Mouse (Mus musculus) c-Kit-positive CD71-positive TER-119-positive erythroid progenitor cells, embryonic 14.5 days (primary cell): ENCODE data around the gene Bag3.

ENCODE experiments used
- DNase-seq: peaks from one replicate; pipeline ENCODE4 v3.0.0-alpha.2; 2013; ENCODE audit warnings: low spot score

Bag3 gene

DNA sequence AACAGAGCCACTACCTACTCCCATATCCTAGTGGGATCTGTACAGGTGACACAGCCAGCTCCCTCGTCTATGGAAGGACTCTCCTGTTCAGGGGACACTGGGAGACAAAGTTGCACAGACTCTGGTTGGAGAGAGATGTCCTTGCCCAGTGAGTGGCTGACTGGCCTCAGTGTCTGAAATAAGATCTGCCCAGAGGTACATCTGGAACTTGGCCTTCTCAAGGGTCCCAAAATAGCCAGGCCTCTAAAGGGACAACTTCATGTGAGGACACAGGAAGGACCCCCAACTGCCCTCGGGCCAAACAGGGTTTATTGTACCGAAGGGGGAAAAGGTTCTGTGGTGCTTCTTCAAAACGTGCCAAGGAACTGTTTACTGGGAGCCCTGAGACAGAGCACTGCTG, 14.8 kb downstream of the Bag3 start:
- DNase-seq: no peak

DNA sequence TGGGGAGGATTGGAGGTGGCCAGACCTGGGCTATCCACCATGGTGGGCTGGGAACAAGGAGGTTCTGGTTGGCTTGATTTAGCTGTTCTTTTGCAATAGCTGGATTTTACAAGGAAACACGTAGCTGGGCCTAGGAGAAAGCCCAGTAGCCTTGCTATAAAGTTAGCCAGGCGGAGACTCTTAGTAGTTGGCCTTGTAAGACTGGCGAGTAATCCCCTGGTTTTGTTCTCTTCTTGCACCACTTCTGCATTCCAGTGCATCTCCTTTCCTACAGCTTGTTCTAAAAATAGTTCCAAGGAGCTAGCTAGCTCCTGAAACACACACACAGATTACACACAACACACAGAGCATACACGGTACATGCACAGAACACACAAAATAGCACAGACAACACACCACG, 15.4 kb downstream of the Bag3 start:
- DNase-seq: no peak

DNA sequence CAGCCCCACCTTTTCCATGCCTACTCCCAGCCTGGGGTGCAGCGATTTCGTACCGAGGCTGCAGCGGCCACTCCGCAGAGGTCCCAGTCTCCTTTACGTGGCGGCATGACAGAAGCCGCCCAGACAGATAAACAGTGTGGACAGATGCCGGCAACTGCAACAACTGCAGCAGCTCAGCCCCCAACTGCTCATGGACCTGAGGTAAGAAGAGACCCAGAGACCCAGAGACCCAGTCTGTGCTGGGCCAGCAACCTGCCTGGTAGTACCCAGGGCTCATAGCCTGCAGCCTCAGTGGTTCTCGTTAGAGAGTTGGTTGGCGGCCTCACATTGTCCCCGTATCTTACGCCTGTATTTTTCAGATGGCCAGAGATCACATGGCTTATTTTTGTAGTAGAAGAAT, 16.7 kb downstream of the Bag3 start:
- DNase-seq: no peak

- DNase-seq: no peak
Measured at GRCm38 (mm10) chr7:128540734-128541133, 17.3 kb downstream of the Bag3 start.

- DNase-seq: no peak
Measured at GRCm38 (mm10) chr7:128541186-128541585, 17.8 kb downstream of the Bag3 start.

DNA sequence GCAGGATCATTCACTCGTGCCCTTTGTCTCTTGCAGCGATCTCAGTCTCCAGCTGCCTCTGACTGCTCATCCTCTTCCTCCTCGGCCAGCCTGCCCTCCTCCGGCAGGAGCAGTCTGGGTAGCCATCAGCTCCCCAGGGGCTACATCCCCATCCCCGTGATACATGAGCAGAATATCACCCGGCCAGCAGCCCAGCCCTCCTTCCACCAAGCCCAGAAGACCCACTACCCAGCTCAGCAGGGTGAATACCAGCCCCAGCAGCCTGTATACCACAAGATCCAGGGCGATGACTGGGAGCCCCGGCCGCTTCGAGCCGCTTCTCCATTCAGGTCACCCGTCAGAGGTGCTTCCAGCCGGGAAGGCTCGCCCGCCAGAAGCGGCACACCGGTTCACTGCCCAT, 18.4 kb downstream of the Bag3 start:
- DNase-seq: no peak

DNA sequence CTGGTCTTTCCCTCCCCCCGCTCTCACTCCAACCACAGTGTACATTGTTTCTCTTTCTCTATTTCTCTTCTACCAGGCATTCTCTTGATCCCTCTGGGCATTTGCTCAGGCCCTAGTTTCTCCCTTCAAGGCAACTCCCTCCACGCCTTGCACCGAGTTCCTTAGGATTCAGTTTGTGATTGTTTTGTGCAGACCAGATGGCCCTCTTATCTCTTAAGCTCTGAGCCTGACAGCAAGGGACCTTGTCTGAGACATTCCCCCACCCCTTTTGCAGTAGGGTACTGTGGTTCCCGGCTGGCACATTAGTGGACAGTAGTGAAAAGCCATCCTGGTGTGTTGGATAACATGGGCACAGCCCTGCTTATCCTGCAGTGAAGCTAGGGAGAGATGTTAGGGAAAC, 19.1 kb downstream of the Bag3 start:
- DNase-seq: no peak

GRCm38 (mm10) chr7:128543148-128543855, 19.9 kb downstream of the Bag3 start:
- no peak for DNase-seq

DNA sequence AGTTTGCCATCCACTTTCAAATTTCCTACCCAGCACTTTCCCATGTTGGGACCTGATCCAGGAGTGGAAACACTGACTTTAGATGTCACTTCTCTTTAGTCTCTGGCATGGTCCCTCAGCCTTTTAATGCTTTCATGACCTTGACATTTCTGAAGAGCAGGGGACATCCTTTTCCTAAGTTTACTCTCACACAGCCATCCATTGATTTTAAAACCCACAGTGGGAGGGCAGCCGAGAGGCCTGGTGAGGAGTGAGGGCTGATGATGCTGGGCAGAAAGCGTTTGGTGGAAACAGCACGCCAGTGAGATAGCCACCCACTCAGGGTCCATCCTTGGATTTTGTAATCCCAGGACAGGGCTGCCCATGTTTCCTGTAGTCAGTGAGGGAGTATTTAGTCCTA, 20.5 kb downstream of the Bag3 start:
- DNase-seq: no peak

GRCm38 (mm10) chr7:128544566-128545262, 21.3 kb downstream of the Bag3 start:
- DNase-seq: no peak

GRCm38 (mm10) chr7:128546031-128546430, 22.6 kb downstream of the Bag3 start:
- DNase-seq: no peak

DNA sequence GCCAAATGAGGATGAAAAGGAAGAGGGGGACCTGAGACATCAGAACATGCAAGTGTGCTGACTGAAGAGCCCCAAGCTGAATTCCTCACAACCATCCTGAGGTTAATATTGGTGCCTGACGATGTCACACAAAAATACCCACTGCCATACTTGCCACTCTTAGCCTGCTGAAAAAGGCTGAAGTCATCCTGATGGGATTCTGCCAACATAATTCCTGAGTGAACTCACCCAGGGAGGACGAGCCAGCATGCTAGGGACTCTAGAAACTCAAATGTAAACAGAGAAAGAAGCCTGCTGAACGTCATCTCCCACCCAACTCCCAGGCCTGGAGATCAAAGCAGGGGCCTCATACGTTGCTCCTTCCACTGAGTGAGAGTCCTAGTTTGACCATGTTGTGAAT, 25.7 kb downstream of the Bag3 start:
- DNase-seq: no peak

GRCm38 (mm10) chr7:128550328-128551086, 27.1 kb downstream of the Bag3 start:
- no peak for DNase-seq

DNA sequence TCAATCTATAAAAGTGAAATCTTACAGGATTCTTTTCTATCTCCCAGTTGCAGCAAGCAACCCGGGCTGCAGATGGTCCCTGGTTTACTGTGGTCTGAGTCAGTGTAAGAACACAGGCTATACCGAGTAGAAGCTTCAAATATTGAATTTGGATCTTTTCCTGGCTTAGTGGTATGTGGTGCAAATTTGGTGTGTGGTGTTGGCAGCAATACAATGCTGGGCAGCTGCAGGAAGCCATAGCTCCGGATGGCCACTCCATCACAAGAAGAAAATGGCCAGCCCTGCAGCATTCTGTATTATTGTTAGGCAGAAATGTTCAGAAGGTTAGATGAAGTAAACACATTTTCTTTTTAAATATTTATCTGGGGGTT, 27.7 kb downstream of the Bag3 start:
- no peak for DNase-seq

DNA sequence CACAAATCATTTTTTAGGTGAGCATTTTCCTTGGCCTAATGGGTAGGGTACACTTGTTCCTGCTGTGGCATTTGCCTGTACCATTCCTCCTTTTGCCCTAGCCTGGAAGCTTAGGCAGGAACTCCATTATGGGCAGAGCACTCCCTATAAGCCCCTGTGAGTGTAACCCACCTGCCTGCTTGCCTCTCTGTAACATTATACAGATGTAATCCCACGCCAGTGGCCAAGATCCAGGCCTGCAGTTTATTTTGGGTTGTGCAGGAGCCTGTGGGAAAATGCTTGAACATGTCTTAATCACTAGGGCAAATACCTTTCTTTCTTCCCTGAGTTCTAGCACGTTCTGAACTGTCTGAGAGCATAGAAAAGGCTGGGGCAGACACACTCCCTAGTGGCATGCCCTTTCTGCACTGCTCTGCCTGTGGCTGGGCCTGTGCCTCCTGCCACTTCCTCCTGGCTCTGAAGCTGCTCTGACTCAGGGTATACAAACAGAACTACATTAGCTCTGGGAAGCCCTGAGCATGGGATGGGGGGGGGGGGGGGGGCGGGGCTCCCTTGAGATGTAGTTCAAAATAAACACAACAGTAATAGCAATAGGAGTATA, 29.8 kb downstream of the Bag3 start:
- no peak for DNase-seq

DNA sequence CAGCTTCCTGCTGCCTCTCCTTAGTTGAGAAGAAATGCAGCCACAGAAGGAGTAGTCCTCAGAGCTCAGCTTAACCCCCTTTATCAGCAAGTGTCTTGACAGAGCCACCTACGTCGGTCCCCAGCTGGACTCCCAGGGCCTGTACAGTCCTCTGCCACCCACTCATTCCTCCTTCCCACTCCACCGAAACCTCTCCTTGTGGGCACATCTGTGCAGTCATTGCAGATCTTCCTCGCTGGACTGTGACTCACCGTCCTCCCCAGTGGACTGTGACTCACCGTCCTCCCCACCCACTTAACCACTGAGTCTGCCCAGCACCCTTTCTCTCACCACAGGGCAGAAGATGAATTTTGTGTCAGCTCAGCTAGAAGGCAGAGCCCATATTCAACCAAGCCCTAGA, 31.1 kb downstream of the Bag3 start:
- DNase-seq: no peak

GRCm38 (mm10) chr7:128555141-128555750, 31.8 kb downstream of the Bag3 start:
- DNase-seq: no peak

GRCm38 (mm10) chr7:128556923-128557430, 33.6 kb downstream of the Bag3 start:
- no peak for DNase-seq

GRCm38 (mm10) chr7:128563373-128563772, 40.0 kb downstream of the Bag3 start:
- no peak for DNase-seq

- DNase-seq: no peak
Measured at GRCm38 (mm10) chr7:128566311-128566710, 42.9 kb downstream of the Bag3 start.

GRCm38 (mm10) chr7:128567561-128568244, 44.3 kb downstream of the Bag3 start:
- no peak for DNase-seq
